Mouse (Mus musculus): ENCODE data around the gene Arsb.

DNA sequence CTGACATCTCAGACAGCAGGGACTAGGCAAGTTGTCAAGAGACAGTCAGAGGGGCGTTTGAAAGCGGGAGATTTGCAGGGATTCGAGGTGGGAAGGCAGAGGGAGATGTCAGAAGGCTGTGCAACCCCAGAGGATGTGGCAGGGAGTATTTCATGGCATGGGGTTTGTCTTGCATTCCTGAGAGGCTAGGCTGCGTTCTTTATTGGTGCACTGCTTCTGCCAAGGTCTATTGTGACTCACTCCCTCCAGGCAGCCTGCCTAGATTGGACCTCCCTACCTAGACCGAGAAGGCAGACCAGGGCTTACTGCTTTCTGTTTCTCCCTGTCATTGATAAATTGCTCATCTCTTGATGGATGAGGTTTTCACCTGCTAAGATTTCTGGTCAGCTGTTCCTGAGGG, 204.2 kb downstream of the Arsb start:
- TF ChIP-seq CTCF (IDR thresholded peaks at IDR 0.05; ENCODE audit: extremely low read depth, insufficient read depth, low read length) (no peak), POLR2A (IDR thresholded peaks at IDR 0.05; ENCODE audit: extremely low read depth, insufficient read depth, low read length) (no peak)
